Mouse (Mus musculus) liver, embryonic 15.5 days (tissue): ENCODE data around the gene Olfr235. TPM values are rescaled to one million over a fixed set of nuclear protein-coding genes. Genes with fewer than 3 reads are reported as not detected.
"Not testable (repeated sequence)": the region's sequence is repeated elsewhere in the genome, so short reads cannot be mapped to it uniquely, and the experiment has no call there.

Source experiments
- ATAC-seq: fragments of 200-750 bp; cut with Nextera tagmentation; 2 replicates; pipeline ENCODE4 v1.8.0; 2017; ENCODE audit warnings: moderate number of reproducible peaks, mild to moderate bottlenecking, moderate library complexity; ENCODE audit not compliant: insufficient read depth
- H3K27ac ChIP-seq: fragments of 300-500 bp; sonication (generic); replicated peaks from 2 replicates; pipeline ENCODE4 v1.5.1; 2015; ENCODE audit warnings: mild to moderate bottlenecking, inconsistent platforms
- H3K27me3 ChIP-seq: fragments of 300-500 bp; sonication (generic); 2 replicates; pipeline ENCODE4 v1.6.1; 2015; ENCODE audit warnings: mild to moderate bottlenecking, inconsistent platforms
- H3K36me3 ChIP-seq: fragments of 300-500 bp; sonication (generic); replicated peaks from 2 replicates; pipeline ENCODE4 v1.6.1; 2015; ENCODE audit warnings: moderate library complexity, mild to moderate bottlenecking, inconsistent platforms
- H3K4me1 ChIP-seq: fragments of 300-500 bp; sonication (generic); replicated peaks from 2 replicates; pipeline ENCODE4 v1.6.1; 2015; ENCODE audit warnings: inconsistent platforms
- H3K4me2 ChIP-seq: fragments of 300-500 bp; sonication (generic); 2 replicates; pipeline ENCODE4 v1.6.1; 2015; ENCODE audit warnings: moderate library complexity, mild to moderate bottlenecking, inconsistent platforms
- H3K4me3 ChIP-seq: fragments of 300-500 bp; sonication (generic); replicated peaks from 2 replicates; pipeline ENCODE4 v1.5.1; 2015; ENCODE audit warnings: mild to moderate bottlenecking, inconsistent platforms
- H3K9ac ChIP-seq: fragments of 300-500 bp; sonication (generic); 2 replicates; pipeline ENCODE4 v1.6.1; 2015; ENCODE audit warnings: moderate library complexity, mild to moderate bottlenecking, inconsistent platforms
- H3K9me3 ChIP-seq: fragments of 300-500 bp; sonication (generic); replicated peaks from 2 replicates; pipeline ENCODE4 v1.6.1; 2016; ENCODE audit warnings: inconsistent platforms
- WGBS: fragments of 180-500 bp; shearing (Covaris S2); methylation state at CpG from one replicate; pipeline ENCODE4 v1.1.7; 2015; ENCODE audit warnings: mixed read lengths; ENCODE audit not compliant: insufficient replicate concordance; 5-methylcytosine and 5-hydroxymethylcytosine counted together
- polyA plus RNA-seq: library from polyadenylated mRNA; unstranded; fragments of >200 nt; fragmentation: Nextera tagmentation; extraction: Ambion mirVana; gene quantifications from 2 replicates; pipeline ENCODE4 v1.2.1, GENCODE M21; 2015

Gene Olfr235
- not detected in 2 replicates for polyA plus RNA-seq

GRCm38 (mm10) chr19:12260732-12261131, at the start of gene Olfr235:
Gene Olfr235, plus strand, starts transcription at chr19:12261032.
- Histone ChIP-seq H3K27me3 (no peaks in the 10 kb centered on the region), H3K4me2 (no peak within 1 kb of the TSS), H3K9ac (no peak within 1 kb of the TSS), H3K4me1 (no peaks in the 10 kb centered on the region), H3K9me3 (no peaks in the 10 kb centered on the region), H3K36me3 (no peaks in the 10 kb centered on the region), H3K27ac (no peak within 1 kb of the TSS), H3K4me3 (no peak within 1 kb of the TSS)
- no peak for ATAC-seq
- WGBS, result 26% methylated on average over 1 of the region's 1 CpGs

- not testable (repeated sequence) for H3K4me2 ChIP-seq, ATAC-seq, H3K4me3 ChIP-seq, H3K9ac ChIP-seq, H3K9me3 ChIP-seq, H3K36me3 ChIP-seq, H3K4me1 ChIP-seq, H3K27ac ChIP-seq, H3K27me3 ChIP-seq
These were observed 28.3 kb upstream of the Olfr235 start, which contains the start of gene Olfr1432 for GRCm38 (mm10) chr19:12232496-12232895. Gene Olfr1432, minus strand, starts transcription at chr19:12232596.

GRCm38 (mm10) chr19:12241559-12241958, 19.3 kb upstream of the Olfr235 start, which contains the start of gene Olfr262:
Gene Olfr262, minus strand, starts transcription at chr19:12241659.
- ATAC-seq, result no peak

GRCm38 (mm10) chr19:12279554-12279953, 18.7 kb downstream of the Olfr235 start, which contains the start of gene Olfr1434:
Gene Olfr1434, plus strand, starts transcription at chr19:12279854.
- no peaks in the 10 kb centered on the region for H3K9me3 ChIP-seq

More at GRCm38 (mm10) chr19:12241559-12241958, 19.3 kb upstream of the Olfr235 start, which contains the start of gene Olfr262:
- no peaks in the 10 kb centered on the region for H3K36me3 ChIP-seq
- no peak within 1 kb of the TSS for H3K27ac ChIP-seq
- no peak within 1 kb of the TSS for H3K4me3 ChIP-seq
- WGBS, result 39% methylated on average over 1 of the region's 1 CpGs
- no peaks in the 10 kb centered on the region for H3K4me1 ChIP-seq
- no peak within 1 kb of the TSS for H3K4me2 ChIP-seq
- no peak within 1 kb of the TSS for H3K9ac ChIP-seq
- no peaks in the 10 kb centered on the region for H3K27me3 ChIP-seq
- H3K9me3 ChIP-seq, result no peaks in the 10 kb centered on the region

GRCm38 (mm10) chr19:12292979-12293378, 32.1 kb downstream of the Olfr235 start:
- H3K9me3 ChIP-seq, result no peaks in the 10 kb centered on the region
- no peaks in the 10 kb centered on the region for H3K36me3 ChIP-seq
- H3K27ac ChIP-seq, result no peak overlapping the region
- no peaks in the 10 kb centered on the region for H3K4me1 ChIP-seq
- H3K4me2 ChIP-seq, result no peak overlapping the region
- no peaks in the 10 kb centered on the region for H3K27me3 ChIP-seq
- H3K9ac ChIP-seq, result no peak overlapping the region
- no peak overlapping the region for H3K4me3 ChIP-seq
- no peak for ATAC-seq

More at GRCm38 (mm10) chr19:12279554-12279953, 18.7 kb downstream of the Olfr235 start, which contains the start of gene Olfr1434:
- no peaks in the 10 kb centered on the region for H3K27me3 ChIP-seq
- H3K36me3 ChIP-seq, result no peaks in the 10 kb centered on the region
- no peaks in the 10 kb centered on the region for H3K4me1 ChIP-seq
- no peak for ATAC-seq
- WGBS, result 53% methylated on average over 2 of the region's 2 CpGs
- H3K4me3 ChIP-seq, result no peak within 1 kb of the TSS
- no peak within 1 kb of the TSS for H3K4me2 ChIP-seq
- no peak within 1 kb of the TSS for H3K27ac ChIP-seq
- H3K9ac ChIP-seq, result no peak within 1 kb of the TSS

GRCm38 (mm10) chr19:12299030-12299429, 38.2 kb downstream of the Olfr235 start, which contains the start of gene Olfr1436:
Gene Olfr1436, minus strand, starts transcription at chr19:12299130.
- ATAC-seq, H3K27me3 ChIP-seq: not testable (repeated sequence)

More at GRCm38 (mm10) chr19:12299030-12299429, 38.2 kb downstream of the Olfr235 start, which contains the start of gene Olfr1436:
- H3K9ac ChIP-seq, H3K9me3 ChIP-seq, H3K4me2 ChIP-seq, H3K4me3 ChIP-seq, H3K27ac ChIP-seq, H3K36me3 ChIP-seq, H3K4me1 ChIP-seq: not testable (repeated sequence)
- 41% methylated on average over 1 of the region's 1 CpGs for WGBS

Other genes with a start within 250 kb of the Olfr235 start
- gene Olfr1423, start 219.7 kb upstream of the Olfr235 start, polyA plus RNA-seq, result 0.01 TPM in 1 of 2 replicates, not detected in the other
- not detected in 2 replicates for gene Olfr1424, start 198.3 kb upstream of the Olfr235 start, polyA plus RNA-seq
- not detected in 2 replicates for gene Olfr1425, start 183.3 kb upstream of the Olfr235 start, polyA plus RNA-seq
- gene Olfr1426, start 169.0 kb upstream of the Olfr235 start, polyA plus RNA-seq, result not detected in 2 replicates
- gene Olfr1427, start 157.7 kb upstream of the Olfr235 start, polyA plus RNA-seq, result not detected in 2 replicates
- gene Olfr1428, start 145.1 kb upstream of the Olfr235 start, polyA plus RNA-seq, result not detected in 2 replicates
- not detected in 2 replicates for gene Olfr76, start 137.8 kb upstream of the Olfr235 start, polyA plus RNA-seq
- not detected in 2 replicates for gene Olfr1555-ps1, start 90.9 kb upstream of the Olfr235 start, polyA plus RNA-seq
- not detected in 2 replicates for gene Olfr1431, start 60.4 kb upstream of the Olfr235 start, polyA plus RNA-seq
- gene Olfr1432, start 28.4 kb upstream of the Olfr235 start, polyA plus RNA-seq, result not detected in 2 replicates
- gene Olfr262, start 19.4 kb upstream of the Olfr235 start, polyA plus RNA-seq, result not detected in 2 replicates
- not detected in 2 replicates for gene Olfr1434, start 18.8 kb downstream of the Olfr235 start, polyA plus RNA-seq
- not detected in 2 replicates for gene Olfr1436, start 38.1 kb downstream of the Olfr235 start, polyA plus RNA-seq
- not detected in 2 replicates for gene Olfr1437, start 64.1 kb downstream of the Olfr235 start, polyA plus RNA-seq
- not detected in 2 replicates for gene Olfr1438-ps1, start 74.9 kb downstream of the Olfr235 start, polyA plus RNA-seq
- gene Olfr1440, start 126.2 kb downstream of the Olfr235 start, polyA plus RNA-seq, result not detected in 2 replicates
- not detected in 2 replicates for gene Olfr1441, start 156.4 kb downstream of the Olfr235 start, polyA plus RNA-seq
- not detected in 2 replicates for gene Pfpl, start 166.9 kb downstream of the Olfr235 start, polyA plus RNA-seq
- 1.8 and 2.0 TPM in 2 replicates for gene Mpeg1, start 199.7 kb downstream of the Olfr235 start, polyA plus RNA-seq
- 2.0 and 2.4 TPM in 2 replicates for gene Dtx4, start 240.4 kb downstream of the Olfr235 start, polyA plus RNA-seq